Mouse (Mus musculus) adrenal gland, postnatal 25 days (tissue): Measurements from ENCODE around the gene Neto2. TPM values are rescaled to one million over a fixed set of nuclear protein-coding genes. Genes with fewer than 3 reads are reported as not detected.
"Not testable (repeated sequence)": the region's sequence is repeated elsewhere in the genome, so short reads cannot be mapped to it uniquely, and the experiment has no call there.

Experiments used
- DNase-seq: peaks from one replicate; pipeline ENCODE4 v3.0.0; 2021; ENCODE audit warnings: mixed read lengths
- long read RNA-seq: library from polyadenylated mRNA; stranded (forward); transcript quantifications from one replicate; pipeline ENCODE4 v2.0.0, GENCODE M21; 2021
- total RNA-seq: library from RNA; stranded (reverse); gene quantifications from 2 replicates; pipeline ENCODE4 v1.2.3, GENCODE M21; 2021

The Neto2 gene
- 3.9 and 5.0 TPM in 2 replicates for total RNA-seq
- long read RNA-seq, partial matches to known transcripts: 0 of 3 reads
- long read RNA-seq, other reads (novel, unspliced or antisense): 1 of 3 reads

- peak; percentile 82 for DNase-seq
Observed at GRCm38 (mm10) chr8:85700751-85701351, at the start of gene Neto2. Gene Neto2 (minus strand): TSS chr8:85700924.

GRCm38 (mm10) chr8:85745053-85745452 lies 44.3 kb upstream of the Neto2 start:
- no peak for DNase-seq

- no peak for DNase-seq
Observed at GRCm38 (mm10) chr8:85730545-85730944, 29.8 kb upstream of the Neto2 start.

- DNase-seq: peak; percentile 8
Observed at GRCm38 (mm10) chr8:85717271-85717670, 16.5 kb upstream of the Neto2 start.

GRCm38 (mm10) chr8:85716696-85717095 lies 16.0 kb upstream of the Neto2 start:
- no peak for DNase-seq

- no peak for DNase-seq
Observed at GRCm38 (mm10) chr8:85706988-85707387, 6.3 kb upstream of the Neto2 start.

- peak; percentile 73 for DNase-seq
Observed at GRCm38 (mm10) chr8:85700101-85700750, 498 bp downstream of the Neto2 start.

GRCm38 (mm10) chr8:85699051-85699450 lies 1.7 kb downstream of the Neto2 start:
- peak; percentile 67 for DNase-seq

GRCm38 (mm10) chr8:85665146-85665545 lies 35.6 kb downstream of the Neto2 start:
- DNase-seq: no peak

- DNase-seq: peak; percentile 66
Observed at GRCm38 (mm10) chr8:85661995-85662394, 38.7 kb downstream of the Neto2 start.

- DNase-seq: no peak
Observed at GRCm38 (mm10) chr8:85651201-85651600, 49.5 kb downstream of the Neto2 start.

- DNase-seq: no peak
Observed at GRCm38 (mm10) chr8:85648553-85648952, 52.2 kb downstream of the Neto2 start.

- DNase-seq: no peak
Observed at GRCm38 (mm10) chr8:85644921-85645665, 55.6 kb downstream of the Neto2 start.

- DNase-seq: no peak
Observed at GRCm38 (mm10) chr8:85624450-85624849, 76.3 kb downstream of the Neto2 start.

- no peak for DNase-seq
Observed at GRCm38 (mm10) chr8:85623246-85623645, 77.5 kb downstream of the Neto2 start.

GRCm38 (mm10) chr8:85618789-85619188 lies 81.9 kb downstream of the Neto2 start:
- no peak for DNase-seq

GRCm38 (mm10) chr8:85617125-85617524 lies 83.6 kb downstream of the Neto2 start:
- not testable (repeated sequence) for DNase-seq

- DNase-seq: no peak
Observed at GRCm38 (mm10) chr8:85608836-85609235, 91.9 kb downstream of the Neto2 start.

GRCm38 (mm10) chr8:85607804-85608203 lies 92.9 kb downstream of the Neto2 start:
- DNase-seq: no peak

- no peak for DNase-seq
Observed at GRCm38 (mm10) chr8:85606974-85607373, 93.8 kb downstream of the Neto2 start.

GRCm38 (mm10) chr8:85606561-85606960 lies 94.2 kb downstream of the Neto2 start:
- DNase-seq: no peak

GRCm38 (mm10) chr8:85604201-85604600 lies 96.5 kb downstream of the Neto2 start:
- DNase-seq: no peak

GRCm38 (mm10) chr8:85603203-85603895 lies 97.4 kb downstream of the Neto2 start:
- peak; percentile 57 for DNase-seq
